8 mouse cellular contexts compared by ENCODE assay signal in the genomic region with DNA sequence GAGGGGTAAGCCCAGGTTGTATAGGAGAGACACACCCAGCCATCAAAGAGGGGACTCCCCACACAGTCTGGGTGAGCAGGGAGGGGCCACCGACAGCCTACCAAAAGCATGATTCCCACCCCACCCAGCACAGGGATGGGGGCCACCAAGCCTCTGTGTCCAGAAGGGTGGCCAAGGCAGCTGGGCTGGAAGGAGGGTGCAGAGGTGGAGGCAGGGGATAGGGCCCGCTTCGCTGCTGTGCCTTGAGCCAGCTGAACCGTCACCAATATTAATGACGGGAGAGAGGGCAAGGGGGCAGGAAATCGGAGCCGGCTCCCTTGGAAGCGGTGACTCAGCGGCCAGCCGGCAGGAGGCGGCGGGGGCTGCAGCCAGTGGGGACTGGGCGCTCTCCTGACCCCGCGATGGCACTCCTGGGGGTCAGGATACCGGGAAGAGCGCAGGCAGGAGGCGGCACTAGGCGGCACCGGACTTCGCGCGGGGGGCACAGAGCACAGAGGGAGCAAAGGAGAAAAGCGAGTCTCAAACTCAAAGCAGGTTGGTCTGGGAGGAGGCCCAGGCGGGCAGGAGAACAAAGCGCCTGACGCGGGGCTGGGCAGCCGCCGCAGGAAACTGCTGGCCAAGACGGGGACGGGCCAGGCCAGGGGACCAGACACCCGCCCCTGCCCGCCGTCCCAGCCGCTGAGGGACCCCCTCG. TPM values are rescaled to one million over a fixed set of nuclear protein-coding genes. Genes with fewer than 3 reads are reported as not detected.
A peak's percentile ranks its signal among the peaks of the same experiment; 100 is the strongest.
DNase-seq lines count a peak whose midpoint lies in the region; ATAC-seq and TF ChIP-seq lines count a peak whose summit lies in the region.

No protein-coding gene starts in this region.

- H3K27ac ChIP-seq in testis, adult 2 months (ENCODE audit: control insufficient read depth, insufficient read depth, low read depth, low read length): no peak overlapping the region
- no peak overlapping the region for H3K27ac ChIP-seq in heart, embryonic 11.5 days (ENCODE audit: low read depth, low read length)
- no peak overlapping the region for H3K27ac ChIP-seq in midbrain, embryonic 11.5 days (ENCODE audit: low read depth, low read length)

- no peaks in the 10 kb centered on the region for H3K9me3 ChIP-seq in heart, embryonic 11.5 days (replicated peaks; ENCODE audit: control insufficient read depth, low read length)
- H3K9me3 ChIP-seq in midbrain, embryonic 11.5 days (ENCODE audit: control insufficient read depth, low read length): no peaks in the 10 kb centered on the region

- H3K9ac ChIP-seq in heart, embryonic 11.5 days (ENCODE audit: low read depth, low read length): peak overlapping the region; percentile 66
- H3K9ac ChIP-seq in midbrain, embryonic 11.5 days (ENCODE audit: low read length): peak overlapping the region; percentile 71

- DNase-seq in testis, postnatal 14 days (ENCODE audit: low spot score): no peak
- DNase-seq in kidney, adult 9 months: peak; percentile 83
- DNase-seq in midbrain, embryonic 11.5 days (ENCODE audit: low spot score, missing footprints): peak; percentile 91
- DNase-seq in ovary, adult 18-20 months (ENCODE audit: low spot score): no peak
- DNase-seq in spleen, postnatal 14 days (ENCODE audit: low spot score in 2 of 2): no peak

- peak; percentile 40; the same call in 1 of the 2 replicates for ATAC-seq in heart, embryonic 11.5 days (replicated peaks; ENCODE audit: insufficient number of reproducible peaks, low FRiP score, low TSS enrichment)
- ATAC-seq in midbrain, embryonic 11.5 days (ENCODE audit: low FRiP score): peak; percentile 77
- no peak for ATAC-seq in inflammation-experienced regulatory T-cells, adult 6 months

- H3K36me3 ChIP-seq in testis, adult 2 months (ENCODE audit: control insufficient read depth, insufficient read depth, low read length): no peaks in the 10 kb centered on the region
- H3K36me3 ChIP-seq in heart, embryonic 11.5 days (ENCODE audit: control insufficient read depth, insufficient read depth, low read length): no peaks in the 10 kb centered on the region
- H3K36me3 ChIP-seq in midbrain, embryonic 11.5 days (ENCODE audit: control insufficient read depth, insufficient read depth, low read length): no peaks in the 10 kb centered on the region

- 1% methylated on average over 37 of the region's 37 CpGs for WGBS in heart, embryonic 11.5 days (ENCODE audit: insufficient replicate concordance)
- WGBS in midbrain, embryonic 11.5 days: 2% methylated on average over 32 of the region's 37 CpGs

- H3K4me2 ChIP-seq in heart, embryonic 11.5 days: peak overlapping the region; percentile 68
- peak overlapping the region; percentile 63 for H3K4me2 ChIP-seq in midbrain, embryonic 11.5 days

- no peak for TF ChIP-seq POLR2A in testis, adult 2 months (IDR thresholded peaks at IDR 0.05; ENCODE audit: control insufficient read depth, low read depth, low read length)

- no peak for TF ChIP-seq CTCF in testis, adult 2 months (IDR thresholded peaks at IDR 0.05; ENCODE audit: control insufficient read depth, insufficient read depth, insufficient replicate concordance, low read depth, low read length)

- peak overlapping the region; percentile 52 for H3K4me3 ChIP-seq in testis, adult 2 months (ENCODE audit: control insufficient read depth, low read depth, low read length)
- peak overlapping the region; percentile 36 for H3K4me3 ChIP-seq in heart, embryonic 11.5 days (ENCODE audit: low read depth, low read length)
- H3K4me3 ChIP-seq in midbrain, embryonic 11.5 days (ENCODE audit: low read depth, low read length): peak overlapping the region; percentile 33

- H3K27me3 ChIP-seq in testis, adult 2 months (ENCODE audit: control insufficient read depth, insufficient read depth, low read length): no peaks in the 10 kb centered on the region; the same call in 1 of the 2 replicates
- H3K27me3 ChIP-seq in heart, embryonic 11.5 days (ENCODE audit: control insufficient read depth, insufficient read depth, low read length): peaks cover 28% of the 10 kb centered on the region
- H3K27me3 ChIP-seq in midbrain, embryonic 11.5 days (ENCODE audit: control insufficient read depth, insufficient read depth, low read length): no peaks in the 10 kb centered on the region

- H3K4me1 ChIP-seq in testis, adult 2 months (ENCODE audit: control insufficient read depth, insufficient read depth, low read length): peaks cover 1% of the 10 kb centered on the region
- H3K4me1 ChIP-seq in heart, embryonic 11.5 days (ENCODE audit: control insufficient read depth, insufficient read depth, low read length): no peaks in the 10 kb centered on the region
- peaks cover 5% of the 10 kb centered on the region; the same call in 1 of the 2 replicates for H3K4me1 ChIP-seq in midbrain, embryonic 11.5 days (ENCODE audit: control insufficient read depth, insufficient read depth, low read length)

RNA-seq across cellular contexts. Expression of a gene that starts 24.5 kb away (rescaled TPM):
- polyA plus RNA-seq in testis, adult 2 months (2012; rRNA removed): 0.52 and 0.89 TPM in 2 replicates
- 1.8 and 2.5 TPM in 2 replicates for polyA plus RNA-seq in heart, embryonic 11.5 days (2014; fragmentation: Nextera tagmentation; extraction: Ambion mirVana)
- 3.9 and 5.2 TPM in 2 replicates for polyA plus RNA-seq in midbrain, embryonic 11.5 days (2014; fragmentation: Nextera tagmentation; extraction: Ambion mirVana)
- not detected for polyA plus RNA-seq in inflammation-experienced regulatory T-cells, adult 6 months (2017; shearing (Covaris generic))

RNA-seq across cellular contexts. Expression of a gene that starts 40.3 kb away (rescaled TPM):
- 108 and 114 TPM in 2 replicates for polyA plus RNA-seq in testis, adult 2 months (2012; rRNA removed)
- 632 and 689 TPM in 2 replicates for polyA plus RNA-seq in heart, embryonic 11.5 days (2014; fragmentation: Nextera tagmentation; extraction: Ambion mirVana)
- 1,003 and 1,036 TPM in 2 replicates for polyA plus RNA-seq in midbrain, embryonic 11.5 days (2014; fragmentation: Nextera tagmentation; extraction: Ambion mirVana)
- polyA plus RNA-seq in inflammation-experienced regulatory T-cells, adult 6 months (2017; shearing (Covaris generic)): 1,000 to 10,000 TPM; 1,279 to 1,457 (median 1,455) TPM

Comparison
In these comparisons a context has a peak if more than half of its experiments do, and no peak if none do; other contexts are left out.
1. DNase-seq: peak in kidney, adult 9 months (single experiment) and midbrain, embryonic 11.5 days (single experiment); none in testis, postnatal 14 days (single experiment), ovary, adult 18-20 months (single experiment) and spleen, postnatal 14 days (0 of 2).
2. Peak in every context shown above with its lines, with median percentiles within 50 percentile points of each other: H3K4me3 ChIP-seq.